Mouse (Mus musculus) small intestine, adult 2 months (tissue): ENCODE measurements around the gene Timm17a.

Experiments used
- CTCF ChIP-seq: fragments of 200-500 bp; IDR thresholded peaks from 2 replicates; pipeline ENCODE4 v1.5.1; 2012; ENCODE audit warnings: low read depth, mild to moderate bottlenecking, control low read depth, inconsistent platforms, low read length, moderate library complexity, mixed read lengths; ENCODE audit not compliant: insufficient replicate concordance, insufficient read length; ENCODE audit errors: extremely low read depth
- POLR2A ChIP-seq: fragments of 200-500 bp; IDR thresholded peaks from 2 replicates; pipeline ENCODE4 v1.6.1; 2012; ENCODE audit warnings: low read depth, mild to moderate bottlenecking, control low read depth, inconsistent platforms, low read length, moderate library complexity

- no peak for TF ChIP-seq CTCF
- TF ChIP-seq POLR2A = no peak
These were observed 42.2 kb downstream of the Timm17a start for GRCm38 (mm10) chr1:135271371-135271770.
